In the genomic region with DNA sequence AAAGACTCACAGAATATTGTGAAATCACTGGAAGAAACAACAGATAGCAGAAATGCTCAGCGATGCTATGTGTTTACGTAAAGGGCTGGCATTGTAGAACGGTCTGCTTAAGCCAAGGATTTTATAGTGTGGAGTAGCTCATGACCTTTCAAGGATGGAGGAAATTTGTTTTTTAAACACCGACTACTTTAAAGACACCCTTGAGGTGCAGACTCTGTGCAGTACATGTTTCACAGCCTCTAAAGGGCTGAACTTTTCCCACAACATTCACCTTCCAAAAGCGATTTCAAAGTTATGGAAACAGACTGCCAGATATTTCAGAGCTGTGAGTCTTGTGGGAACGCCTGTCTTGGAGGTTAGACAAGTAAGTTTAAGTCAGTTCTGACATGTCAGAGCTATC, we compare ENCODE assay signal across 15 mouse cellular contexts.
"Had no signal": no experiment of that assay in that cellular context is flagged by ENCODE, and none has a peak within 500 bp of the region (broad histone marks: within the 10 kb centered on the region; RNA-seq: fewer than 3 reads in every experiment).

No protein-coding gene starts in this region.

- H3K4me2 ChIP-seq: neural tube, embryonic 15.5 days; stomach, embryonic 15.5 days had no signal

- H3K4me1 ChIP-seq: neural tube, embryonic 15.5 days; stomach, embryonic 15.5 days had no signal

- H3K27ac ChIP-seq: neural tube, embryonic 15.5 days; stomach, embryonic 15.5 days; stomach, postnatal 0 days had no signal

- H3K9ac ChIP-seq: neural tube, embryonic 15.5 days; stomach, embryonic 15.5 days had no signal

- DNase-seq: retina, postnatal 1 day; right cerebral cortex, adult 18-20 months; right cerebral cortex, postnatal 14 days; right cerebral cortex, postnatal 25 days; right cerebral cortex, postnatal 4 days; spleen, adult 18-20 months; thymus, adult 18-20 months; thymus, adult 2 months; thymus, postnatal 14 days; thymus, postnatal 25 days; thymus, postnatal 36 days; thymus, postnatal 4 days had no signal

- H3K9me3 ChIP-seq: neural tube, embryonic 15.5 days; stomach, embryonic 15.5 days had no signal

- H3K4me3 ChIP-seq: neural tube, embryonic 15.5 days; stomach, embryonic 15.5 days had no signal

- H3K27me3 ChIP-seq: neural tube, embryonic 15.5 days; stomach, embryonic 15.5 days had no signal

- H3K36me3 ChIP-seq: neural tube, embryonic 15.5 days; stomach, embryonic 15.5 days had no signal
